Mouse (Mus musculus) T-cell, adult 2 months (primary cell): ENCODE data around the gene Upf3b.
"Not testable (repeated sequence)": the region's sequence is repeated elsewhere in the genome, so short reads cannot be mapped to it uniquely, and the experiment has no call there.

Experiments used
- DNase-seq: peaks from one replicate; pipeline ENCODE4 v3.0.0; 2022; ENCODE audit warnings: low spot score

Gene Upf3b

DNA sequence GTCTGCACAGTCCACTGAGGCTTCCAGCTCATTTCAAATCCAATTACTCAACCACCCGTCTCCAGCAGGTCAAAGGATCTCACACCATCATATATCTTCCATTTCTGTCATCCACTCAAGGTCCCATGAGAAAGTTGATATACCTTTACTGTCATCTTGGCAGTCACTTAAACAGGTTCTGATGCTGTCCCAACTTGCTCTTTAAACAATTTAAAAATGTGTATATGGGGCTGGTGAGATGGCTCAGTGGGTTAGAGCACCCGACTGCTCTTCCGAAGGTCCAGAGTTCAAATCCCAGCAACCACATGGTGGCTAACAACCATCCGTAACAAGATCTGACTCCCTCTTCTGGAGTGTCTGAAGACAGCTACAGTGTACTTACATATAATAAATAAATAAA lies 29.8 kb downstream of the Upf3b start:
- DNase-seq, result not testable (repeated sequence)

DNA sequence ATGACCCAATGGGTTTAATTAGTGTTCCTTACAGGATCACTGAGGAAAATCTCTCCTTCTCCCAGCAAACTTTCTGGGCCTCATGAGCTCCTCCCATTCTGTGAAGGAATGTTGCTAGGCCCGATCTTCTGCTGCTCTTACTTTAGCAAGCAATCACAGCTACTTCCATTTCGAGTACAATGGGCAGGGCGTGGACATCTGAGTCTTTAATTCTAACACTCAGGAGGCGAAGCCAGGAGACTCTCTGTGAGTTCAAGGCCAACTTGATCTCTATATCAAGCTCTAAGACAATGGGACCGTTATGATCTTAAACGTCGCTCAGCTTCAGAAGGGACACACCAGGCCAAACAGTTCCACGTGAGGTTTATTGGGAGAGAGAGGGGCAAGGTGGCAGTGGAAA lies 33.5 kb downstream of the Upf3b start:
- DNase-seq, result no peak

DNA sequence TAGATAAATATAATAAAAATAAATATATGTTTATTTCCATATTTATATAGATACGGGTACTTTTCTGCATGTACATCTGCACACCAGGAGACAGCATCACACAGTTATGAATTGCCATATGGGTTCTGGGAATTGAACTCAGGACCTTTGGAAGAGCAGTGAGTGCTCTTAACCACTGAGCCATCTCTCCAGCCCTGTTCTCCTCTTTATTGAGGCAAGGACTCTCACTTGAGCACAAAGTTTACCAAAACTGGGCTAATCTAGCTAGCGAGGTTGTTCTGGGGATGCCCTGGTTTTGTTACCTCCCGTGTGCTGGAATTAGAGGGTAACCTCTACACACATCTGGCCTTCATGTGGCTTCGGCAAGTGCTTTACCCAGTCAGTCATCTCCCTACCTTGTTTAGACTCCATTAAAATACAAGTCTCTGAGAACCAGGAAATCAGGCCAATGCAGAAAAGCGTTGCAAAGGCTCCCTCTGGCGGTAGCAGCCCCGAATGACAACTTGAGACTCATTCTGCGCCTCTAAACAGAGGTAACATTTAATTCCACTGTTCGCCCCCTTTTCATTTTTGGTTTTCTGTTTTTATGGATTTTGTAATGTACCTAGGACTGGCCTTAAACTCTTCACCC lies 35.7 kb downstream of the Upf3b start:
- peak; percentile 57 for DNase-seq

DNA sequence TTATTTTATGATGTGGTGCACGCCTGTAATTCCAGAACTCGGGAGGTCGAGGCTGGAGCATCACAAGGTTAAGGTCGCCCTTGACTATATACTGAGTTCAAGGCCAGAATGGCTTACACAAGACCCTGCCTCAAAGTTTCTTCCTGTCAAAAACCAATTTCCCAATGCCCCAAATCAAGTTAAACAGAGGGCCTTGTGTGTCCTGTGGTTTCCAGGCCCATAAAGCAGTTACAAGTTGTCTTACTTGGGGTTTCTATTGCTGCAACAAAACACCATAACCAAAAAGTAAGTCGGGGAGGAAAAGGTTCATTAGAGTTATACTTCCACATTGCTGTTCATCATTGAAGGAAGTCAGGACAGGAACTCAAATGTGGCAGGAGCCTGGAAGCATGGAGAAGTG lies 41.4 kb downstream of the Upf3b start:
- no peak for DNase-seq

DNA sequence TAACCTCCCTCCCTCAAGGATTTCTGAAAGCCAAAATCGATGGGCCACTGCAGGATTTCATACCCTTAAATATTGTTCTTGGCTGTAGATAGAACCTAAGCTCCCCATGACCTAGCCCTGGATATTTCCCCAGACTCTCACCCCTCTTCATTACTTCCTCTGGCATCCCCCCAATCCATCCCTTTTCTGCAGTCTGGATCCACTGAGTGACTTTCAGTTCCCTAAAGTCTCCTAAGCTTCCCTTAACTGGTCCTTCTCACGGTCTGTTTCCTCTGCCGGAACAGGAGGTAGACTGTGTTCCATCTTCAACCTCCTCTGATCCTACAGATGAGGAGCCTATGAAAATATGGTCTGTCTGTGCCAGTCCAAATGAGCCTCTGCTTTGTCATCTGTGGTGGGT lies 42.8 kb downstream of the Upf3b start:
- DNase-seq, result no peak

DNA sequence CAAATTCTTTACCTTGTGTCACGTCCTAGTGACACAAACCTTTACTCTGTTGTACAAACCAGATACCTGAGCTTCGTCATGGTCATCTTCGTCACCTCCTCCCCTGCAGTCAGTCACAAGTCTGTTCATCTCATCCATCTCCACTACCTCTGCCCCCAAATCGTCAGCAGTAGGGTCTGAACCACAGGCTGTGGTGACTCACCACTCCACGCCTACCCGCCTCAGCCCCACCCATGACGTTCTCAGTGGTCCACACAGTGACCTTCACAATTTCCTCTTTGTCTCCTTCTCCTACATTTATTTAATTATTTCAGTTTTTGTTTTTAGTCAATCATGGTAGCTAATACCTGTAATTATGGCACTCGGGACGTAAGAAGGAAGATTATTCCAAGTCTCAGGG lies 46.2 kb downstream of the Upf3b start:
- DNase-seq, result no peak

DNA sequence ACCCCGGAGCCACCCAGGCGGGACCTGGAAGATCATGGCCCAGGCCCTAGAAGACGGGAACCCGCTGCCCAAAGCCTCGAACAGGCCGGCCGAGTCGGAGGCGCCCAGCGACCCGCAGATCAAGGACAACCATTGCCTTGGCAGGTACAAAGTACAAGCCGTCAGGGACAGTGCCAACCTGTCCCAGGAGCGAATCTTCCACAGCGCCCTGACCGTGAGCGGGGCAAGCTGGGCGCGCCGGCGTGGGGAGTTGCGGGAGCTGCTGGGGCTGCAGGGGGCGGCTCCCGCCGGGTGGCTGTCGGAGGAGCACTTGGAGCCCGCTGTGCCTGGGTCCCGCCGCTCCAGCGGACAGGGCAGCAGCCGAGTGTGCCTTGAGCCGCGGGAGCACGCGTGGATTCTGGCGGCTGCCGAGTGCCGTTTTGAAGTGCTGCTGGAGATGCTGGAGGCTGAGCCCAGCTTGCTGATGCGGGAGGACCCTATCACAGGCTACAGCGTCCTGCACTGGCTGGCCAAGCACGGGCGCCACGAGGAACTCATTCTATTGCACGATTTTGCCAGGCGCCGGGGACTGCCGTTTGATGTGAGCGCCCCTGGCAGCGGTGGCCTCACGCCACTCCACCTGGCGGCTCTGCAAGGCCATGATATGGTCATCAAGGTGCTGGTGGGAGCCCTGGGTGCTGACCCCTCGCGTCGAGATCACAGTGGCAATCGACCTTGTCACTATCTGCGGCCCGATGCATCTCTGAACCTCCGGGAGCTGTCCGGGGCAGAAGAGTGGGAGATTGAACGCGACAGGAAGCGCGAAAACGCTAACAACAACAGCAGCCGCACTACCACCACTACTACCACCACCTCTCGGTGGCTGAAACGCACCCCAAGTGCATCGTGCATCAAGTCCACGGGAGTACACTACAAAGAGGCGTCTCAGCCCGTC lies 61.0 kb downstream of the Upf3b start:
- peak; percentile 1 for DNase-seq

DNA sequence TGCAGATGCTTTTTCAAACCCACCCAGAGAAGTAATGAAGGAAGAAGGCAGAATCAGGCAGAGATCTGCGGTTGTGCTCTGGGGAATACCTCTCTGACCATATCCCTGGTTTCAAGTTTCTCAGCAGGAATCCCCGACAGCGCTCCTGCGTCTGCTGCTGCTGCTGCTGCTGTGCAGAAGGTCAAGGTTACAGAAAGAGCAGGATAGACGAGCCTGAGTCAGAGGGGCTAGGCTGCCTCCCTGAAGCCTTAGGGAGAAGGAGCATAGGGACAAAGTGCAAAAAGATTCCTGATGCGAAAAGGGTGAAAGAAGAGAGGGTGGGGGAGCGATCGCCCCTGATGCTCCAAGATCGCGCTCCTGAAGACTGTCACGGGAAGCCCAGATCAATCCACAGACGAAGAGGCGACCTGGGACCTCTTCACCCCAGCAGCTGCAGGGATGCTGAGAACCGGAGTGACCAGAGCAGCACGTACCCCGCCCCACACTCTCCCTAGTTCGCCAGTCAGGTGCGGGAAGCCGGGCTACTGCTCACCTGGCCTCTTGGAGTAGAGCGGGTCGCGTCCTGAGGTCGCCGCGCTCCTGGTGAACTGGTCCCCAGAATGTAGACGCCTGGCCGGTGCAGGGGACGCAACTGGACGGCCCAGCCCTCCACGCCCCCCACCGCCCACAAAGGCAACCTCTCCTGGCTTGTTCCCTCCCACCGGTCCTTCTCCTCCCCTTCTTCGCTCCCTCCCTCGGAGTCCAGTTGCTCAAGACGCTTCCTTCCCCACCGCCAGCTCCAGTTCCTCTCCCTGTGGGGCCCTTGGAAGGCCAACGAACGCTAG lies 61.8 kb downstream of the Upf3b start, which contains the start of gene Sowahd:
Gene Sowahd, plus strand, starts transcription at position 780 of the 824 bp plus-strand sequence.
- no peak for DNase-seq

DNA sequence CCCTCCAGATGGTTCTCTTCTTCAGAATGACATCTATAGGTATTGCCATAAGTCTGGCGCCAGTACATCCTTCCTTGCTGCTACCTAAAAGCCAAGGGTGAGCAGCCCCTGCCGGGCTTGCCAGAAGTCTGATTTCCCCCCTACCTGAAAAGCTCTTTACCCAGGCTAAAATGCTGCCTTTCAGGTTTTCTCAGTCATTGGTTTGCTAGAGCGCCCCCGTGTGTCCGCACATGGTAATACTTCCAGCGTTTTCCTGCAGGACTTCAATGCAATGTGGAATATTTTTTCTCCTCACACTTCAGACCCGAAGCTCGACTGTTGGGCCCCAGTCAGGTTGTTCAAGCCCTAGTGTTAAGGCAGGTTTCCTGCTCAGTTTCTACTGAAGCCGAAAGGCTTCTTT lies 67.4 kb downstream of the Upf3b start:
- DNase-seq, result peak; percentile 32
